Mouse (Mus musculus): Measurements from ENCODE around the gene Pla2g12b.

DNA sequence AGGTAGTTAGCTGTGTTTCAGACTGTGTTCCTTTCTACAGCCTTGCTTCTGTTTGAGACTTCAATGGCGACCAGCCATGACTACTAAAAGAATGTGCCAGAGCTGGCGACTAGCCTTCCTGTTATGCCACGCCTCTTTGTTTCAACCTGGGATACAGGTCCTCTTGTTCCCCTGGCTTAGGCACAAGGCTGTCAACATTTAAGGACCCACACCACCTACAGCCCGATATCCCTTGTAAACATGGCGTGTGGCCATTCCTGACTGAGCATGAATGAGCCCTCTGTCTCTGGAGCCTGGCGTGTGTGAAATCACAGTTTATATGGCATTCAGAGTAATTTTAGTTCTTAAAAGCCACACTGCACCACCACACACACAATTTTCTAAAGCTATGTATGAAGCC is 58.8 kb downstream of the Pla2g12b start:
- TF ChIP-seq CTCF (IDR thresholded peaks at IDR 0.05; ENCODE audit: insufficient read depth, low read length) = no peak
- TF ChIP-seq POLR2A (IDR thresholded peaks at IDR 0.05; ENCODE audit: borderline replicate concordance, extremely low read depth, low read depth, low read length) = no peak
